Mouse (Mus musculus): ENCODE measurements at regions not wholly inside any gene's neighbourhood (a gene's known extent, or its start where the extent isn't known, plus 50 kb on each side); places are given as distances from the start of the nearest gene placed in this dataset.

GRCm38 (mm10) chr14:106924026-106924425, 818.0 kb downstream of the Trim52 start:
- no peaks in the 10 kb centered on the region for H3K36me3 ChIP-seq (ENCODE audit: control insufficient read depth, insufficient read depth, low read length)
- H3K27ac ChIP-seq (replicated peaks; ENCODE audit: low read depth, low read length) = no peak overlapping the region
- no peak overlapping the region for H3K4me3 ChIP-seq (ENCODE audit: low read depth, low read length)
- H3K27me3 ChIP-seq (ENCODE audit: control insufficient read depth, insufficient read depth, low read length) = no peaks in the 10 kb centered on the region
- H3K4me1 ChIP-seq (ENCODE audit: control insufficient read depth, insufficient read depth, low read length) = no peaks in the 10 kb centered on the region
- H3K9ac ChIP-seq (ENCODE audit: low read length) = no peak overlapping the region
- no peak overlapping the region for H3K4me2 ChIP-seq (ENCODE audit: low read depth, severe bottlenecking)
- DNase-seq (ENCODE audit: low spot score) = no peak
- ATAC-seq (ENCODE audit: insufficient number of reproducible peaks, low FRiP score, low TSS enrichment, low read depth) = no peak
- 87% methylated on average over 1 of the region's 1 CpGs for WGBS
- H3K9me3 ChIP-seq (ENCODE audit: control insufficient read depth, low read length) = no peaks in the 10 kb centered on the region

- Histone ChIP-seq H3K4me1 (ENCODE audit: control insufficient read depth, insufficient read depth, low read length) (no peaks in the 10 kb centered on the region), H3K4me2 (ENCODE audit: low read depth, severe bottlenecking) (no peak overlapping the region), H3K9ac (ENCODE audit: low read length) (no peak overlapping the region), H3K9me3 (ENCODE audit: control insufficient read depth, low read length) (no peaks in the 10 kb centered on the region), H3K27me3 (ENCODE audit: control insufficient read depth, insufficient read depth, low read length) (no peaks in the 10 kb centered on the region), H3K27ac (replicated peaks; ENCODE audit: low read depth, low read length) (no peak overlapping the region), H3K36me3 (ENCODE audit: control insufficient read depth, insufficient read depth, low read length) (no peaks in the 10 kb centered on the region), H3K4me3 (ENCODE audit: low read depth, low read length) (no peak overlapping the region)
- WGBS = 67% methylated on average over 3 of the region's 3 CpGs
- DNase-seq (ENCODE audit: low spot score) (no peak), ATAC-seq (ENCODE audit: insufficient number of reproducible peaks, low FRiP score, low TSS enrichment, low read depth) (no peak)
Measured at GRCm38 (mm10) chr14:106924443-106924842, 818.4 kb downstream of the Trim52 start.

GRCm38 (mm10) chr14:106945261-106945660, 839.3 kb downstream of the Trim52 start:
- no peak for DNase-seq (ENCODE audit: low spot score)
- ATAC-seq (ENCODE audit: insufficient number of reproducible peaks, low FRiP score, low TSS enrichment, low read depth) = no peak
- H3K4me1 ChIP-seq (ENCODE audit: control insufficient read depth, insufficient read depth, low read length) = no peaks in the 10 kb centered on the region
- H3K9ac ChIP-seq (ENCODE audit: low read length) = no peak overlapping the region
- H3K27me3 ChIP-seq (ENCODE audit: control insufficient read depth, insufficient read depth, low read length) = no peaks in the 10 kb centered on the region
- no peaks in the 10 kb centered on the region for H3K9me3 ChIP-seq (ENCODE audit: control insufficient read depth, low read length)
- H3K27ac ChIP-seq (replicated peaks; ENCODE audit: low read depth, low read length) = no peak overlapping the region
- no peak overlapping the region for H3K4me3 ChIP-seq (ENCODE audit: low read depth, low read length)
- WGBS = 85% methylated on average over 1 of the region's 1 CpGs
- H3K36me3 ChIP-seq (ENCODE audit: control insufficient read depth, insufficient read depth, low read length) = no peaks in the 10 kb centered on the region
- no peak overlapping the region for H3K4me2 ChIP-seq (ENCODE audit: low read depth, severe bottlenecking)

GRCm38 (mm10) chr14:106977958-106978357, 872.0 kb downstream of the Trim52 start:
- no peak overlapping the region for H3K27ac ChIP-seq (replicated peaks; ENCODE audit: low read depth, low read length)
- no peak overlapping the region for H3K4me2 ChIP-seq (ENCODE audit: low read depth, severe bottlenecking)
- no peak overlapping the region for H3K9ac ChIP-seq (ENCODE audit: low read length)
- ATAC-seq (ENCODE audit: insufficient number of reproducible peaks, low FRiP score, low TSS enrichment, low read depth) (no peak), DNase-seq (ENCODE audit: low spot score) (no peak)
- no peaks in the 10 kb centered on the region for H3K4me1 ChIP-seq (ENCODE audit: control insufficient read depth, insufficient read depth, low read length)
- H3K9me3 ChIP-seq (ENCODE audit: control insufficient read depth, low read length) = no peaks in the 10 kb centered on the region
- 84% methylated on average over 1 of the region's 1 CpGs for WGBS
- no peaks in the 10 kb centered on the region for H3K36me3 ChIP-seq (ENCODE audit: control insufficient read depth, insufficient read depth, low read length)
- no peaks in the 10 kb centered on the region for H3K27me3 ChIP-seq (ENCODE audit: control insufficient read depth, insufficient read depth, low read length)
- no peak overlapping the region for H3K4me3 ChIP-seq (ENCODE audit: low read depth, low read length)

- Histone ChIP-seq H3K4me3 (ENCODE audit: low read depth, low read length) (no peak overlapping the region), H3K9ac (ENCODE audit: low read length) (no peak overlapping the region), H3K27me3 (ENCODE audit: control insufficient read depth, insufficient read depth, low read length) (no peaks in the 10 kb centered on the region), H3K27ac (replicated peaks; ENCODE audit: low read depth, low read length) (no peak overlapping the region), H3K36me3 (ENCODE audit: control insufficient read depth, insufficient read depth, low read length) (no peaks in the 10 kb centered on the region), H3K4me2 (ENCODE audit: low read depth, severe bottlenecking) (no peak overlapping the region), H3K9me3 (ENCODE audit: control insufficient read depth, low read length) (no peaks in the 10 kb centered on the region), H3K4me1 (ENCODE audit: control insufficient read depth, insufficient read depth, low read length) (no peaks in the 10 kb centered on the region)
- 17% methylated on average over 4 of the region's 4 CpGs for WGBS
- DNase-seq (ENCODE audit: low spot score) (peak; percentile 33), ATAC-seq (ENCODE audit: insufficient number of reproducible peaks, low FRiP score, low TSS enrichment, low read depth) (no peak)
Measured at GRCm38 (mm10) chr14:106980752-106981151, 874.8 kb downstream of the Trim52 start.

GRCm38 (mm10) chr14:106997565-106998279, 891.7 kb downstream of the Trim52 start:
- DNase-seq (ENCODE audit: low spot score) (no peak), ATAC-seq (ENCODE audit: insufficient number of reproducible peaks, low FRiP score, low TSS enrichment, low read depth) (no peak)
- WGBS = 92% methylated on average over 4 of the region's 4 CpGs
- H3K9me3 ChIP-seq (ENCODE audit: control insufficient read depth, low read length) = no peaks in the 10 kb centered on the region
- H3K36me3 ChIP-seq (ENCODE audit: control insufficient read depth, insufficient read depth, low read length) = no peaks in the 10 kb centered on the region
- no peak overlapping the region for H3K27ac ChIP-seq (replicated peaks; ENCODE audit: low read depth, low read length)
- H3K9ac ChIP-seq (ENCODE audit: low read length) = no peak overlapping the region
- no peaks in the 10 kb centered on the region for H3K27me3 ChIP-seq (ENCODE audit: control insufficient read depth, insufficient read depth, low read length)
- no peak overlapping the region for H3K4me2 ChIP-seq (ENCODE audit: low read depth, severe bottlenecking)
- no peak overlapping the region for H3K4me3 ChIP-seq (ENCODE audit: low read depth, low read length)
- no peaks in the 10 kb centered on the region for H3K4me1 ChIP-seq (ENCODE audit: control insufficient read depth, insufficient read depth, low read length)

GRCm38 (mm10) chr14:107004981-107005380, 899.0 kb downstream of the Trim52 start:
- H3K27ac ChIP-seq (replicated peaks; ENCODE audit: low read depth, low read length) = no peak overlapping the region
- WGBS = 95% methylated on average over 1 of the region's 1 CpGs

GRCm38 (mm10) chr14:107009617-107010016, 903.6 kb downstream of the Trim52 start:
- 51% methylated on average over 2 of the region's 2 CpGs for WGBS

More at GRCm38 (mm10) chr14:107004981-107005380, 899.0 kb downstream of the Trim52 start:
- Histone ChIP-seq H3K9me3 (ENCODE audit: control insufficient read depth, low read length) (no peaks in the 10 kb centered on the region), H3K4me3 (ENCODE audit: low read depth, low read length) (no peak overlapping the region), H3K9ac (ENCODE audit: low read length) (no peak overlapping the region), H3K4me2 (ENCODE audit: low read depth, severe bottlenecking) (no peak overlapping the region), H3K36me3 (ENCODE audit: control insufficient read depth, insufficient read depth, low read length) (no peaks in the 10 kb centered on the region), H3K4me1 (ENCODE audit: control insufficient read depth, insufficient read depth, low read length) (no peaks in the 10 kb centered on the region), H3K27me3 (ENCODE audit: control insufficient read depth, insufficient read depth, low read length) (no peaks in the 10 kb centered on the region)
- ATAC-seq (ENCODE audit: insufficient number of reproducible peaks, low FRiP score, low TSS enrichment, low read depth) = no peak
- DNase-seq (ENCODE audit: low spot score) = no peak

GRCm38 (mm10) chr14:107033807-107034206, 927.8 kb downstream of the Trim52 start:
- 95% methylated on average over 2 of the region's 2 CpGs for WGBS
- Histone ChIP-seq H3K36me3 (ENCODE audit: control insufficient read depth, insufficient read depth, low read length) (no peaks in the 10 kb centered on the region), H3K9ac (ENCODE audit: low read length) (no peak overlapping the region), H3K27ac (replicated peaks; ENCODE audit: low read depth, low read length) (no peak overlapping the region), H3K4me3 (ENCODE audit: low read depth, low read length) (no peak overlapping the region), H3K4me2 (ENCODE audit: low read depth, severe bottlenecking) (no peak overlapping the region), H3K27me3 (ENCODE audit: control insufficient read depth, insufficient read depth, low read length) (no peaks in the 10 kb centered on the region), H3K4me1 (ENCODE audit: control insufficient read depth, insufficient read depth, low read length) (no peaks in the 10 kb centered on the region), H3K9me3 (ENCODE audit: control insufficient read depth, low read length) (no peaks in the 10 kb centered on the region)
- ATAC-seq (ENCODE audit: insufficient number of reproducible peaks, low FRiP score, low TSS enrichment, low read depth) (peak; percentile 21; the same call in 1 of the 2 replicates), DNase-seq (ENCODE audit: low spot score) (no peak)

More at GRCm38 (mm10) chr14:107009617-107010016, 903.6 kb downstream of the Trim52 start:
- Histone ChIP-seq H3K4me2 (ENCODE audit: low read depth, severe bottlenecking) (no peak overlapping the region), H3K4me3 (ENCODE audit: low read depth, low read length) (no peak overlapping the region), H3K36me3 (ENCODE audit: control insufficient read depth, insufficient read depth, low read length) (no peaks in the 10 kb centered on the region), H3K9me3 (ENCODE audit: control insufficient read depth, low read length) (no peaks in the 10 kb centered on the region), H3K27me3 (ENCODE audit: control insufficient read depth, insufficient read depth, low read length) (no peaks in the 10 kb centered on the region), H3K4me1 (ENCODE audit: control insufficient read depth, insufficient read depth, low read length) (no peaks in the 10 kb centered on the region), H3K9ac (ENCODE audit: low read length) (no peak overlapping the region), H3K27ac (replicated peaks; ENCODE audit: low read depth, low read length) (no peak overlapping the region)
- no peak for DNase-seq (ENCODE audit: low spot score)
- ATAC-seq (ENCODE audit: insufficient number of reproducible peaks, low FRiP score, low TSS enrichment, low read depth) = no peak; the same call in 1 of the 2 replicates
